Mouse (Mus musculus) right cerebral cortex, postnatal 36 days (tissue): Measurements from ENCODE around the gene Plppr1.
"Not testable (repeated sequence)": the region's sequence is repeated elsewhere in the genome, so short reads cannot be mapped to it uniquely, and the experiment has no call there.

Source experiments
- DNase-seq, 2 experiments: peaks; one replicate each; pipeline ENCODE4 v3.0.0; 2022; ENCODE audit warnings: low spot score in 2 of 2, mixed read lengths in 1 of 2

Plppr1 gene

GRCm38 (mm10) chr4:49383576-49384318, 324.7 kb downstream of the Plppr1 start:
- not testable (repeated sequence) for DNase-seq

GRCm38 (mm10) chr4:49386873-49387272, 327.8 kb downstream of the Plppr1 start:
- DNase-seq = no peak
